Mouse (Mus musculus) liver, embryonic 11.5 days (tissue): ENCODE results near the gene Gabbr2. TPM values are rescaled to one million over a fixed set of nuclear protein-coding genes. Genes with fewer than 3 reads are reported as not detected.

Experiments
- ATAC-seq: fragments of 200-750 bp; cut with Nextera tagmentation; replicated peaks from 2 replicates; pipeline ENCODE4 v1.8.0; 2017; ENCODE audit warnings: moderate number of reproducible peaks, mild to moderate bottlenecking, moderate TSS enrichment, moderate library complexity; ENCODE audit not compliant: low FRiP score
- DNase-seq: peaks from one replicate; pipeline ENCODE4 v3.0.0-alpha.2; 2017; ENCODE audit warnings: low spot score
- H3K27ac ChIP-seq: fragments of 300-500 bp; sonication (generic); 2 replicates; pipeline ENCODE4 v1.5.1; 2014; ENCODE audit warnings: mild to moderate bottlenecking, low read depth, low read length, control low read depth
- H3K27me3 ChIP-seq: fragments of 300-500 bp; sonication (generic); replicated peaks from 2 replicates; pipeline ENCODE4 v1.6.1; 2014; ENCODE audit warnings: low read length, mixed read lengths; ENCODE audit not compliant: control insufficient read depth, insufficient read depth
- H3K36me3 ChIP-seq: fragments of 300-500 bp; sonication (generic); 2 replicates; pipeline ENCODE4 v1.6.1; 2014; ENCODE audit warnings: mild to moderate bottlenecking, low read length, moderate library complexity, mixed read lengths; ENCODE audit not compliant: control insufficient read depth, insufficient read depth
- H3K4me1 ChIP-seq: fragments of 300-500 bp; sonication (generic); replicated peaks from 2 replicates; pipeline ENCODE4 v1.6.1; 2014; ENCODE audit warnings: low read length, mixed read lengths; ENCODE audit not compliant: control insufficient read depth, insufficient read depth
- H3K4me2 ChIP-seq: fragments of 300-500 bp; sonication (generic); 2 replicates; pipeline ENCODE4 v1.6.1; 2014; ENCODE audit warnings: mild to moderate bottlenecking, control low read depth, moderate library complexity
- H3K4me3 ChIP-seq: fragments of 300-500 bp; sonication (generic); 2 replicates; pipeline ENCODE4 v1.5.1; 2014; ENCODE audit warnings: low read depth, low read length, control low read depth
- H3K9ac ChIP-seq: fragments of 300-500 bp; sonication (generic); 2 replicates; pipeline ENCODE4 v1.6.1; 2014; ENCODE audit warnings: low read depth, low read length, control low read depth
- H3K9me3 ChIP-seq: fragments of 300-500 bp; sonication (generic); 2 replicates; pipeline ENCODE4 v1.6.1; 2016; ENCODE audit warnings: low read length, inconsistent platforms, mixed read lengths; ENCODE audit not compliant: control insufficient read depth
- WGBS: fragments of 180-500 bp; shearing (Covaris S2); extraction: QIAGEN DNeasy Blood & Tissue Kit; methylation state at CpG from one replicate; pipeline ENCODE4 v1.1.7; 2014; 5-methylcytosine and 5-hydroxymethylcytosine counted together
- polyA plus RNA-seq: library from polyadenylated mRNA; unstranded; fragments of >200 nt; fragmentation: Nextera tagmentation; extraction: Ambion mirVana; gene quantifications from 2 replicates; pipeline ENCODE4 v1.2.1, GENCODE M21; 2014

Gene Gabbr2
- polyA plus RNA-seq, 1 experiment from 2014 or later: 0.19 TPM

DNA sequence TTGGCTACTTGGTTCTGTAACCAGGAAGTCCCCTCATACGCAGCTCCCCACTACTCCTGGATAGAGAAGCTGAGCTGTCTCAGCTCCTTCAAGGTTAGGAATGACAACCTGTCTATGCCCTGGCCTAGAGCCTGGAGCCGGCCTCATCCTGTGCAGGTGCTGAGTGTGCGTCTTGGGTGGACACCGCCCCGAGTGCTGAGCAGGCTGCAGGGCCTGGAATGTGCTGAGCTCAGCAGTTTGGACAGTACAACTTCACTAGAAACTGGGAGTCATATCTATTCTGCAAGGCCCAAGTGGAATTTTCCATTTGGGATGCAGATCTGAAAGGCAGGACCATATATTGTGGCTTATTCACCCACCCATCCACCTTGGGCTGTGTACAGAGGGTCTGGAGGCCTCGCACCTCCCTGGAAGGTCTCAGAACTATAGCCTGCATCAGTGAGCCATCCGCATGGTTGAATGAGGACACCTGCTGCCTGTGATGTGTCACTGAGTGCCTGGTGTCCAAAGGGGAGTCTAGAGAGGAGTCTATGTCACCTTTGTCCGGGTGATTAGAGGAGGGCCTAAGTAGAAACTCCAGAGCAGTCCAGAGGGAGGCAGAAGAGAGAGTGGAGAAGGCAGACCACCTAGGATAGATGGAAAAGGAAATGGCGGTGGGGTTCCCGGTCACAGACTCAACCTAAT lies 165.7 kb downstream of the Gabbr2 start:
- Histone ChIP-seq H3K9ac (no peak overlapping the region), H3K27ac (no peak overlapping the region), H3K9me3 (no peaks in the 10 kb centered on the region), H3K4me3 (no peak overlapping the region), H3K36me3 (no peaks in the 10 kb centered on the region), H3K27me3 (no peaks in the 10 kb centered on the region), H3K4me1 (no peaks in the 10 kb centered on the region), H3K4me2 (no peak overlapping the region)
- 72% methylated on average over 10 of the region's 10 CpGs for WGBS
- no peak for DNase-seq
- no peak for ATAC-seq

DNA sequence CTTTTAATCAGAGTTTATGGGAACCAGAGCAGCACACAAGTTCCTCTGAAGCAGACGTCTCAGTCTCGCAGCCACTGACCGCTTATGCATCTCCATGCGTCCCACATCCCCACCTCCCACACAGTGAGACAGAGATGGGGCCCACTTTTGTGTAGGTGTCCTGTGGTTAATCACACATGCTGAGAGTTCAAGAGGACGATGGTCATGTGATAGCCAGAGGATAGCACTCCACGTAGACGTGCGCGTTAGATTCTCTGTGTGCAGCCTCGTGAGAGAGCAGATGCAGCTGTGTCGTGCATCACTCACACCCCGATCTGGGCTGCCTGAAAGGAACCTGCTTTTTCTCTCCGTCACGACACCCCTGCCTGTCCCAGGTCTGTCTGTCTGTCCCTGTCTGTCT lies 167.9 kb downstream of the Gabbr2 start:
- ATAC-seq (no peak), DNase-seq (no peak)

GRCm38 (mm10) chr4:46821709-46822108 lies 170.0 kb downstream of the Gabbr2 start:
- no peaks in the 10 kb centered on the region for H3K36me3 ChIP-seq
- no peak for ATAC-seq
- 87% methylated on average over 11 of the region's 11 CpGs for WGBS
- no peaks in the 10 kb centered on the region for H3K4me1 ChIP-seq
- DNase-seq: no peak
- H3K9me3 ChIP-seq: no peaks in the 10 kb centered on the region
- H3K9ac ChIP-seq: no peak overlapping the region
- H3K27me3 ChIP-seq: no peaks in the 10 kb centered on the region
- no peak overlapping the region for H3K4me3 ChIP-seq
- no peak overlapping the region for H3K4me2 ChIP-seq
- no peak overlapping the region for H3K27ac ChIP-seq

More for the DNA sequence above, 167.9 kb downstream of the Gabbr2 start:
- Histone ChIP-seq H3K27me3 (no peaks in the 10 kb centered on the region), H3K9ac (no peak overlapping the region), H3K36me3 (no peaks in the 10 kb centered on the region), H3K9me3 (no peaks in the 10 kb centered on the region), H3K4me1 (no peaks in the 10 kb centered on the region), H3K4me3 (no peak overlapping the region), H3K27ac (no peak overlapping the region), H3K4me2 (no peak overlapping the region)
- WGBS: 80% methylated on average over 14 of the region's 14 CpGs

DNA sequence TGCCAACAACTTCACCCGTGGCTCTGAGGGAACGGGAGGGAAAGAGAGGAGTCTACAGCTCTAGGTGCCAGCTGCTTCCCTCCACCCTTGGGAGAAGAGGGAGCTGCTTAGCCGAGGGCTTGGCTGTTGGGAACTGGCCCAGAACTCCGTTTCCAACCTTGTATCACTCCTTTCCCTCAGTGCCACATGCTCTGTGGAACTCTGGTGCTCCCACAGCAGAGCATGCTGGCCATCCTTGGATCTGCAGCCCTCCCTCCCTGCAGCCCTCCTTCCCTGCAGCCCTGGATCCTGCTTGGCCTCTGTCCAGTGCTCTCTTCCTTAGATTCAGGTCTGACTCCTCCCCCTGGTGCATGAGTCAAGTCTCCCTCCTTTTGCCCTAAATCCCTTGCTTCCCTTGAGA lies 176.7 kb downstream of the Gabbr2 start:
- 84% methylated on average over 4 of the region's 4 CpGs for WGBS
- Histone ChIP-seq H3K4me1 (no peaks in the 10 kb centered on the region), H3K27me3 (no peaks in the 10 kb centered on the region), H3K4me2 (no peak overlapping the region), H3K4me3 (no peak overlapping the region), H3K36me3 (no peaks in the 10 kb centered on the region), H3K9me3 (no peaks in the 10 kb centered on the region), H3K27ac (no peak overlapping the region), H3K9ac (no peak overlapping the region)
- no peak for DNase-seq
- no peak for ATAC-seq

GRCm38 (mm10) chr4:46814236-46814635 lies 177.4 kb downstream of the Gabbr2 start:
- Histone ChIP-seq H3K4me2 (no peak overlapping the region), H3K36me3 (no peaks in the 10 kb centered on the region), H3K27ac (no peak overlapping the region), H3K4me3 (no peak overlapping the region), H3K27me3 (no peaks in the 10 kb centered on the region), H3K9me3 (no peaks in the 10 kb centered on the region), H3K9ac (no peak overlapping the region), H3K4me1 (no peaks in the 10 kb centered on the region)
- ATAC-seq: no peak
- 73% methylated on average over 10 of the region's 10 CpGs for WGBS
- DNase-seq: no peak

DNA sequence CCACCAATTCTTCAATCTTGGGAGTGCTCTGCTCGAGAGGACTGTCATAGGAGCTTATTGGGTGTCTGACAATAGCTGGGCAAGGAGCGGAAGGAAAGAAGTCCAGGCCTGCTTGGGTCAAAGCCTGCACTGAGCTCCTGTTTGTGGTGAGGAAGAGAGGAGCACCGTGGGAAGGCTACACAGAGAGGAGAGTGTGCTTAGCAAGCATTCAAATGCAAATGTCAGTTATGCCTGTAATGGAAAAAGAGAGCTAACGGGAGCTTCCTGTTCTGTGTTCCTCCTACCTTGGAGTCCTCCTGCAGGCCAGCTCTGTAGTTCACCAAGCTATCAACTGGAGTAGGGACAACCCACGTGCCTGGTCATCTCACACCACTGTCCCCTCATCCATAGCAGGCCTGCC lies 180.5 kb downstream of the Gabbr2 start:
- ATAC-seq: no peak
- WGBS: 64% methylated on average over 5 of the region's 5 CpGs
- H3K9me3 ChIP-seq: no peaks in the 10 kb centered on the region
- H3K4me1 ChIP-seq: no peaks in the 10 kb centered on the region
- no peak overlapping the region for H3K27ac ChIP-seq
- no peak overlapping the region for H3K4me3 ChIP-seq
- H3K27me3 ChIP-seq: no peaks in the 10 kb centered on the region
- no peaks in the 10 kb centered on the region for H3K36me3 ChIP-seq
- H3K4me2 ChIP-seq: no peak overlapping the region
- H3K9ac ChIP-seq: no peak overlapping the region
- no peak for DNase-seq

DNA sequence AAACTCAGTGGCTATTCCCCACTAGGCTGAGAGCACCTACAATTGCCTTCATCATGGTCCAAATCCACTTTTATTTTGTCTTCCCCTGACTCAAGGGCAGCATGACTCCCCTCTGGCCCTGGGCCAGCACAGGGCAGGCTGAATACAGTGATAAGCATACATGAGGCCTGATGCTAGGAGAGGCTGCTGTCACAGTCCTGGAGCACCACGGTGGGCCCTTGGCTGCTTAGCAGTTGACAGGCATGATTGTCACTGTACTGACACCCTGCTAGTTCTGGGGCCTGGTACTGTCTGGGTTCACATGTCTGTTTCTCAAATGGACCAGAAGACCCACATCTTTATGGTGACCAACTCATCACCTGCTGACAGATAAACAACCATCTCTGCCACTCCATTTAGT lies 184.8 kb downstream of the Gabbr2 start:
- ATAC-seq: no peak

GRCm38 (mm10) chr4:46805910-46806309 lies 185.8 kb downstream of the Gabbr2 start:
- Histone ChIP-seq H3K4me2 (no peak overlapping the region), H3K27ac (no peak overlapping the region), H3K27me3 (no peaks in the 10 kb centered on the region), H3K9me3 (no peaks in the 10 kb centered on the region), H3K36me3 (no peaks in the 10 kb centered on the region), H3K9ac (no peak overlapping the region), H3K4me3 (no peak overlapping the region), H3K4me1 (no peaks in the 10 kb centered on the region)
- ATAC-seq (no peak), DNase-seq (no peak)
- 56% methylated on average over 3 of the region's 3 CpGs for WGBS

More for the DNA sequence above, 184.8 kb downstream of the Gabbr2 start:
- H3K9ac ChIP-seq: no peak overlapping the region
- no peaks in the 10 kb centered on the region for H3K9me3 ChIP-seq
- H3K27me3 ChIP-seq: no peaks in the 10 kb centered on the region
- no peak overlapping the region for H3K27ac ChIP-seq
- no peaks in the 10 kb centered on the region for H3K36me3 ChIP-seq
- DNase-seq: no peak
- no peaks in the 10 kb centered on the region for H3K4me1 ChIP-seq
- WGBS: 66% methylated on average over 1 of the region's 1 CpGs
- no peak overlapping the region for H3K4me2 ChIP-seq
- H3K4me3 ChIP-seq: no peak overlapping the region

DNA sequence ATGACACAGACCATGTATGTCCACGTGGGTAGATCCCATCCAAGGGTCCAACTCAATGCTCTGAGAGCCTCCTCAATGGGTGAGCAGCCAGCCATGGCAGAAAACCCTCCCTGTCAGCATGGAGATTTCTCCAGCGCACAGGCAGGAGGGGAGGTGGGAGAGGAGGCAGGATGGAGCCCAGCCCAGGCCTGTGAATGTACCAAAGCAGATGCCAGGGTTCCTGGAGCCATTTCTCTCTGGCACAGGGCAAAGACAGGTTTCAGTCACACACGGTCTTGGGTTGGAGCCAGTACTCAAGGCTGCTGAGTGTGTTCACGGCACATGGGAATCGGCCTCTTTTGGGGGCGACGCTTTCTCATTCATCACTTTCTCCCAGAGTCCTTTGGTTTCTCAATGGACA lies 189.3 kb downstream of the Gabbr2 start:
- no peak overlapping the region for H3K9ac ChIP-seq
- H3K9me3 ChIP-seq: no peaks in the 10 kb centered on the region
- H3K36me3 ChIP-seq: no peaks in the 10 kb centered on the region
- no peaks in the 10 kb centered on the region; the same call in 1 of the 2 replicates for H3K27me3 ChIP-seq
- WGBS: 83% methylated on average over 7 of the region's 7 CpGs
- no peaks in the 10 kb centered on the region for H3K4me1 ChIP-seq
- H3K4me3 ChIP-seq: no peak overlapping the region
- DNase-seq (no peak), ATAC-seq (no peak)
- no peak overlapping the region for H3K4me2 ChIP-seq
- H3K27ac ChIP-seq: no peak overlapping the region
